Mouse (Mus musculus) spleen, postnatal 14 days (tissue): ENCODE measurements around the gene Scg5.
A peak's percentile ranks its signal among the peaks of the same experiment; 100 is the strongest.

Source experiments
- DNase-seq, 2 experiments: peaks; one replicate each; pipeline ENCODE4 v3.0.0; 2021 to 2022; ENCODE audit warnings: low spot score in 2 of 2

The Scg5 gene

DNA sequence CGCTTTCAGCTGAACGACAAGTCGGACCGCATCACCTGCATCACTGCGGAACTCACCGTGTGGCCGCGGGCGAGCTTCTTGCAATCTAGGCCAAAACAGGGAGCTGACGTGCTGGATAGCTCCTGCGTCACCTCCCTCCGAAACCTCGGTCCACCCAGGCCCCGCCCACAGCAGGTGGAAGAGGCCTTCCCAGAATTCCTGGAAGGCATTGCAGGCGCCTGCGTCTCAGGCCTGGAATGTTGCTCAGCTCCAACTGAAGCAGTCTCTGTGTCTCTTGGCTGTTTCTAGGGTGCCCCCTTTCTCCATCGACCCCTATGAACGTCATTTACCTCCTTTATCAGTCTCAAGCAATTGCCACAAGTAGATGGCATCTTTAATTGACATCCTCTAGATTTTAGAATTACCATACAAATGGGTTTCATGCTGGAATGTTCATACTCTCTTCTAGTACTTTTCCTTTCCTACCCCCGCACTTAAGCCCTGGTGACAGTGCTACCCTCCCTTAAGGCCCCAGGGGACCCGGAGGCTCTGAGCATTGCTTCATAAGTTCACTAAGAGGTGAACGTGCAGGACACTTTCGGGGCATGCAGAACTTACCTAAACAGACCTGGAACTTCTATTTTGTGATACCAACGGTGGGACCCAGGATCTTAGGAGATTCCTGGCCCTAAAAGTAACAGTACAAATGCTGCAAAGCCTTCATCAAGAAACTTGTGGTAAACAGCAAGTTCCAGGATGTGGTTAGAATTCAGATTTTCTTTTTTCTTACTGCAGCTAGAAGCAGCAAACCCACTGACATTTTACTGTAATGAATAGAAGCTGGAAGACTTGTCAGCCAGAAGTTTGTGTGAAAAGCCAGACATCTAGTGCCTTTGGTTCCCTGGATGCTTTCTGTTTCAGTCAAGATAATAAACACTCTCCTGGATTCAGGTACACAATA, at the start of gene Scg5:
TSS of gene Scg5 (minus strand) at position 179 of the 940 bp plus-strand sequence.
- DNase-seq = no peak

DNA sequence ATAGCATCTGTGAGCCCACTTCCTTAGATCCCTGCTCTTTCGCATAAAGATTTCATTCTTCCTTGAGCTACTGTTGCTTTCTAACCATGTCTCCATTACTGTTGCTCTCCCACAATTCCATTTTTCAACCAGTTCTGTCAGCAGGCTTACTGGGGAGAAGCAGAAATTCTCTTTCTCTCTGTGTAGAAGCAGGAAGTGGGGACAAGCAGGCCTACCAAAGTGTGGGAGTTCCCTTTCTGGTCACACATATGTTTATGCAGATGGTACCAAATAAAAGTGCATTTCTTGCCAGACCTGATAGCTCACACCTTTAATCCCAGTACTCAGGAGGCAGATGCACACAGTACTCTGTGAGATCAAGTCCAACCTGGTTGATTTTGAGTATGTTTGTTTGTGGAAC, 41.2 kb upstream of the Scg5 start:
- no peak for DNase-seq

DNA sequence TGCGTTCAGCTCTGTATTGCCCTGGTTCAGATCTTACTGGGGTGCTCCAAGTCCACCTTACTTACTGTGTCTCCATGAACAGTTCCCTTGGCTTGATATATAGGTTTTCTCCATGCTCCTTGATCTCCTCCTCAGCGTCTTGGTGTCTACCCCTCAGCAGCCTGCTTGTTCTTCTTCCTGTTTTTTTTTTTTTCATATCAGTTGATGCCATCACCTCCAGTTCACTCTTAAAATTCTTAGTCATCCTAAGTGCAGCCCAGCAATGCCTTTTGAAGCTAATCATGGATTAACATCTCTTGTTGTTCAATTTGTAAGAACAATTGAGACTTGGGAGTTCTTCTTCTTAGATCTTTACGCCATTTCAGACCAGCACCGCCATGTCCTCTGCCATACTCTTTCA, 39.5 kb upstream of the Scg5 start:
- no peak for DNase-seq

DNA sequence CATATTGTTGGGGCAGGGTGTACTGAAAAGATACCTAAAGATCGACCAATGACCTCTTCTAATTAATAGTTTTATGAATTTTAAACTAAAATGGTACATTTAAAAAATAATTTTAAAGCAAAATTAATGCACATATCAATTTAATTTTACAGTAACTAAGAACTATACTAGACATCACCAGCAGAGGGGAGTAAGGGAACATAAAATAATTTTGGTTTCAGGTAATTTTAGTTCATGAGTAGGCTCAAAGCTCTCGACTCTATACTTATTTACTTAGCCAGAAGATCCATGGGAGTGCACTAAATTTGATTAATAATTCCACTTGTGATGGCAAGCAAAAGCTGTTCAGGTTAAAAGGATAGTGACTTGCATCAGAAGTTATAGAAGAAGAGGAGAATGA, 37.2 kb upstream of the Scg5 start:
- no peak for DNase-seq

DNA sequence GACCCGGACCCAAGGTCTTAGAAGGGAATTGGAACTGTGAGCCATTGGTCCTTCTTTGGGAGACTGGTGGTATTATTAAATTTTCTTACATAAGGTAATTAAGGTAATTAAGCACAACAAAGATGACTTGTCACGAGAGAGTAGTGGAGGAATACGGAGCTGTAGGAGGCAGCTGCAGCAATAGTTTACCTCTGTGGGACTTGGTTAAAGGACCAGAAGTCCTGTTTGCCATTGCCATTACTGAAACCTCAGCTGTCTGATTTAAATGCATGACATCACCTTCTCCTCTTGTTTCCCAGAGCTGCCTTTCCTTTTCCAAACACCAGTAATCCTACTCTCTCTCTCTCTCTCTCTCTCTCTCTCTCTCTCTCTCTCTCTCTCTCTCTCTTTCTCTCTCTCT, 20.2 kb upstream of the Scg5 start:
- DNase-seq = no peak

DNA sequence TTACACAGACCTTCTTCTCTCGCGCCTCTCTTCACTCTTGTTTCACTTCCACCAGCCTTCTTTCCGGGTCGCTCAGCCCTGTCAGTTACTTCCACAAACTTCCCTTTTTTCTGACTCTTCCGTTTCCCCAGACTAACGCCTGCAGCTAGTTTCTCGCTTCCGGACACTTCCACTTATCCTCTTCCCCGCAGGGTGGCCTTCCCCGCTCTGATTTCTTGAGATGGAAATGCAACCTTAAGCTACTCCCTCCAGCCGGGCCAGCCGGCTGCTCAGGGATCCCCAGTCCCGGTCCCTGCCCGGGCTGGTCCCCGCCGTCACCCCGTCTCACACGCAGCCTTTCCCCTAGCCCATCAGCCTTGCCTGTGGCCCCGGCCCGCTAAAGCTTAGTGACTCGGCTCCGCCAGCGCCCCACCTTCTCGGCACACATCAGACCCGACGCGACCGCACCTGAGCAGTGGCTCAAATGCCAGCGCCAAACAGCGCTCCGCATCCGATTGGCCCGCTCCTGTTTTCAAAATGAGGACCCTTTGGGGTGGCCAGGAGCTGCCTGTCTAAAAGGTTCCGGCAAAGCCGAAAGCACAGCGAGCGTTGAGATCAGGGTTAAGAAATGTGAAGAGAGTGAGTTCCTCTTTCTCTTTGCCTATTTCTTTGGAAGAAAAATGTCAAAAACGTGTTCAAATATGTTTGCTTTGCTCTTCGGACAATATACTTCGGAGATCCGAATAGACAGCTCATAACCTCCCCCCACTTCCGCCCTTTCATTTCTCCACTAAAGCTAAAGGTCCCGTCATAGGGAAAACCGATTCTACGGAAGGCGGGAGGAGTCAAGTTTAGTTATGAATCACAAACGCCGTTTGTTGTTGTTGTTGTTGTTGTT, 19.6 kb upstream of the Scg5 start, which contains the start of gene Arhgap11a:
TSS of gene Arhgap11a (minus strand) at position 417 of the 877 bp plus-strand sequence.
- DNase-seq = peak; percentile 84 to 90

DNA sequence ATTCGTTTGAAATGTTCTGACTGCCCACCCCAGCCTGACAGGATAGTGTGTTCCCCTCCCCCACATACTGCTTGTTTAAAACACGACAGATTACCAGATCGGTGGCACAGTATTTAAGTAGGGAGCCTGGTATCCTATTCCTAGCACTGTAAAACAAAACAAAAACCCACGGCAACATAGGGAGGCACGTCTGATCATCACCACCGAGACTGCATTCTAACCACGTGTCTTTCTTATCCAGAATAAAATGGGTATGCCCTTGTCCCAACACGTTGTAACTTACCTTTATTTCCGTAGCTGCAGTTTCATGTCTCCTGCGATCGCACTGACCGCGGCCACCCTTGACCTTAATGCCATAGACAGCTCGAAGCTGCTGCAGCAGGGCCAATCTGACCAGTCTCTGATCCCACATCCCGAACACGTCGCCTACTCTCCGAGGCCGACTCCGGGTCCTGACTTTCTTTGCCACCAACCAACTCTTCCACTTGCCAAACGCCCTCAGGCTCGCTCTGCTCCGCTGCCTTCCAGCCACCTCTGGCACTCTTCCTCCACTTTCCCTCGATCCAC, 18.8 kb upstream of the Scg5 start:
- DNase-seq = peak in 1 of 2 experiments; percentile 16

DNA sequence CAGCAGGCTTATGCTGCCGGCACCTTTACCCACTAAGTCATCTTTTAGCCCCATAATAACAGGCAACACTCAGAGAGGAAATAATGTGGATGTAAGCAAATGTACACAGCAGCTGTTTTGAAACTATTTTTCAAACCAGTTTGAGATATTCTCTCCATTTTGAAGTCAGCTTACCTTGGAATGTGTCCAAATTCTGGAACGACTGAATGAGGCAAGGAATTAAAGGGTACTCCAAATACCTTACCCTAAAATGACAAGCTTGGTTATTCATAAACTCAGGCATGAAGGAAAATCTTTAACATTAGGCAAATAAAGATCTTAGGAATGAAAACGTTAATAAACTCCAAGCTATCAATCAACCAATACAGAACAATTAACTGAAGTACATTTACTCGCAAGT, 16.2 kb upstream of the Scg5 start:
- no peak for DNase-seq

DNA sequence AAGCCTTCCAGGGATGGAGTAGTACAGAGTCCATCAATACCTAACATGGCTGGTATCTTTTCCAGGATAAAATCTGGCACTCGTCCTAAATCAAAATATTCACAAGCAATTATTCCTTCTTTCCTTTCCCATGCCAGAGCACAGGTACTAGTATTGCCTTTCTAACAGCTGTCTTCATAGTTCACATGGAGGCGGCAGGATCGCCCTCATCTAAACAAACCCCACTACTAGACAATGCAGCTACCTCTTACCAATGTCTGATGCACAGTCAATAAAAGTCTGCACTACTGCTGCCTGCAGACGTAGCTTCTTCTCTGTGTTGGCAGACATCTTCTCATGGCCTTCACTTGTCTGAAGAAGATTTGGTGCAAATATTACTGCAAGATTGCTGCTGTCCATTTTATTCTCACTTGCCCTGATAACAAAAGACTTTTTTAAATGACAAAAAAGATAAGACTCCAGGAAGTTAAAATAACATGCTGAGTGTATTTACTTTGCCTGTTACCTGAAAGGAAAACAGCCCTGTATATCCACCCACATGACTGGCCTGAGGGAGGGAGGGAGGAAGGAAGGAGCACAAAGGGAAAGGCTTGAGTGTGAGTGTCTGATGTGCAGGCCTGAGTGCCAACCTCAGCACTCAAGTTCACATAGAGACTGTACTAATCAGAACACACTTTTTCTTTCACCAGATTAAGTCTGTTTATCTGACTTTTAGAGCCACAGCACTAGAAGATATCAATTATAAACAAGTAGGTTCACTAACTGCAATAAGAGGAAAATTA, 12.9 kb upstream of the Scg5 start:
- no peak for DNase-seq

DNA sequence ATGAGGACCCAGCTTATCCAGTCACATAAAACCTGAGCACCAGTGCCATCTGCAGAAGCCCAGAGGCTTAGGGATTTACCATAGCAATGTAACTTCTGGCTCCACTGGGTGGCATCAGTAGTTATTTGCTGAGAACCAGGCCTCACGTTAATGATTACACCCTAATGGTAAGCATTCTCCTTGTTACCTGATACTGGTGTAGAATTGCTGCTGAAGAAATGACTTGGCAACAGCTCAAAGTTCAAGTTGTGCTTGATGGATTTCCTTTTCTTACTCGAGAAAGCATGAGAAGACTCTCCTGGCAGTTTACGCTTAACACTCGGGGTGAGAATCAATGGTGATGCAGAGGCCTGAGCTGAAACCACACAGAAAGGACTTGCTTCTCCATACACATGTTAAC, 10.6 kb upstream of the Scg5 start:
- DNase-seq = no peak

DNA sequence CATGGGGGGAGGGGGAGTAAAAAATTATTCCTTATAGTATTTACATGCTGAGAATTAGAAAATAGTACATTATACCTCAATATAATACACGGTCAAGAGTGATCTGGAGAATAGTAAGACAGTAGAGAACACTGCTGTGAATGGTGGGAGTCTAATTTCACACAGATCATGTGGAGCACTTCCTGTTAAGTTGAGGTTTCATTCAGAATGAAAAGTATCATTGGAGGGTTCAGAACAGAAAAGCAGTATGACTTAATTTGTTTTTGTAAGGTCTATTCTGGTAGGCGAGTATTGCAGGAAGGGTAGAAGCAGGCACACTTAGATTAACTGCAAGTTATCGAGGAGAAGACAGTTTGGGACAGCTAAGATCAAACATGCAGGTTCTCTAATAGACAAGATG, 6.3 kb upstream of the Scg5 start:
- no peak for DNase-seq

DNA sequence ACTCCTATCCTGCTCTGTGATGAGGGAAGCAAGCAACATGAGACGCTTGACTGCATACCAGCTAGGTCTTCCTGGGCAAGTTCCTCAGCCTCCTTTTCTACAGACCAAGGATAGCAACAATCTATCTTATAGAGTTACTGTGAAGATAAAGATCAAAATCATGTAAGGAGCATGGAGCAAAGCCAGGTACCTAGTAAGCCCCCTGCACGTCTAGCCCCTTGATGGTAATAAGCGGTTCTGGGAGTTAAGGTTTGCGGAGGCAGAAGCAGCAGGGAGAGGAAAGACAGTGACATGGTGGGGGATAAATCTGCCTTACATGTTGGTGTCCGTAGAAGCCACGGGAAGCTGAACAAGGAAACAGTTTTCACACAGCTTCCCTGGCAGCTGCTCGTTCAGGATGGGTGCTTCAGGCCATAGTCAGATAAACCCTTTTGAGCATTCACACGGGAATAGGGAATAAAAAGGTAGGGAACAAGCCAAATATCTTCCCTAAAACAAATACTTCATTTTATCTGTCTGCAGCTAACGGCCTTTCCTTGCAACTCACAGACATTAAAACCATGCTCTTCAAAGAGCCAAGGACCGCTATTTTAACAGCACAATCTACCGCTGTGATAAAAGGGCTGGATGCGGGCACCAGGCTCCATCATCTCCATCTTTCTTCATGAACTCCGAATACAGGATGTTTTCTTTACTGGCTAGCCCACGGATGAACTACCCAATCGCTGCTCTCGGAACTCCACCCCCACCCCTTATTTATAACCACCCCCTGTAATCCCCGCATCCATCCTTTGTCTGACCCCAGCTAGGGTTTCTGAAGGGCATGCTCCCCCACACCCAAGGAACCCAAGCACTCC, 607 bp downstream of the Scg5 start:
- DNase-seq = no peak

DNA sequence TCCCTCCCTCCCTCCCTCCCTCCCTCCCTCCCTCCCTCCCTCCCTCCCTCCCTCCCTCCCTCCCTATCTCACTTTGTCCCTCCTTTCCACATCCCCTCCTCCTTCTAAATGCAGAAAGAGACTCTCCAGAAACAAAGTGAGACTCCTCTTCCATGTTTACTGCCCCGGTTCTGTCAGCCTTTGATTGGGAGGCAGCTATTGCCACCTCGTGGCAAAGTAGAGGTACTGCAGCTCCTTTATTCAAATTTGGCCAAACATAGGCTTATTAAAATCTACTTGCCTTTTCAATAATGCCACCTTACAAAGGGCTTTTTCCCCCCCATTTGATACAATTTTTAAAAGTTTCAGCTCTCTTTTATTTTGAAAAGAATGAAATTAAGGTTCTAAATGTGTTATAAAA, 5.0 kb downstream of the Scg5 start:
- DNase-seq = no peak

DNA sequence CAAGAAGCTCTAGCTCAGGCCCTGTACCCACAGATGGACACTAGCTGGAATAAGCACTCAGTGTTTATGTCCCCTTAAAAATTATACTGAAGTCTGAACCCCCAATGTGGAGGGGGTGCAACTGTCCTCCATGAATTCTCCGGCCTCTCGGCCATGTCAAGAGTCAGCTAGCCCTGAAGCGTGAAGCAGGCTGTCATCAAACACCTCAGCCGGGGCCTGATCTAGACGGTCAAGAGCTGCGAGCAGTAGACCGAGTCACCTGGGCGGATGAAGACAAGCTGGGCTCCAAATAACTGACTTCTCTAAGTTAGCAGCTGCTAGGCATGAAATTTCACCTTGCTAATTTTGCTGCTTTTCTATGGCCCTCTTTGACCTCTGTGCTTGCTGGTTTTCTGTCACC, 6.6 kb downstream of the Scg5 start:
- no peak for DNase-seq

DNA sequence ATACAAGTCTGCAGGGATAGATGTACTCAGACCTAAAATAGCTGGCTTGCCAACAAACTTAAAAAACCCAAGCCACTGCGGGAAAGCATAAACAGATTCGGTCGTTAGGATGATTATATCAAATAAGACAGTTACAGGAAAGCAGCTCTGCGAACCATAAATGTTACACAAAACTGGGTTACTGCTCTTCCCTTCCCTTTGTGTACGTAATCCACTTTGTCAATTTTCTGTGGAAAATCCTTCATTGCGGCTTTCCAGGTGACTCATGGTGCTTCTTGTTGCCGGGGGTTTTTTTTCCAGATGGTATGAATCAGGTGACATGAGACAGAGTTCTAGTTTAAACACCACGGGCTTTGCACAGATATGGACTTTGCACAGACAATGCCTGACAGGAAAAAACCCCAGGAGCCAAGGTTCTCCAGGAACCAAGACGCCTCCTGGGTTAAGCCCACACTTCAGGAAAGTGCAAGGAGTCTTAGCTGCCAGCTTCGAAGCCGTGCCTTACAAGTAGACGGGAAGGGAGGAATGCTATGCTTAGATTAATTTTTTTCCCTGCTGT, 7.7 kb downstream of the Scg5 start:
- no peak for DNase-seq

DNA sequence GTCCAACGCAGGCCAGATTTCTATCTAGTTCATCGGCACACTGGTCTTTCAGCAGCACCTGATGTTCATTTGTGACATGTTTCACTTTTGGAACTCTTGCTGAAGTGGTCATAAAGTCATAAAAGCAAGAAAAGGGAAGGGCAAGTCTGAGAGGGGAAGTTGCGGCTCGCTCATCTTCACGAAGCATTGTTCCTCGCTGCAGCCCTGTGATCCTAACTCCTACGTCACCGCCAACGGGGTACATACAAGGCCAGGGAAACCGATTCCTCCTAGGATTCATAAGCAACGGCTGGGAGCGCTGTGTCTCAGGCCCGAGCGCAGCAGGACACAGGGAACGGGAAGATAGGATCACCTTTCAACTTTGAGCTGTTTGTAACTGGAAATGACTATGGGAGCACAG, 8.8 kb downstream of the Scg5 start:
- DNase-seq = no peak

DNA sequence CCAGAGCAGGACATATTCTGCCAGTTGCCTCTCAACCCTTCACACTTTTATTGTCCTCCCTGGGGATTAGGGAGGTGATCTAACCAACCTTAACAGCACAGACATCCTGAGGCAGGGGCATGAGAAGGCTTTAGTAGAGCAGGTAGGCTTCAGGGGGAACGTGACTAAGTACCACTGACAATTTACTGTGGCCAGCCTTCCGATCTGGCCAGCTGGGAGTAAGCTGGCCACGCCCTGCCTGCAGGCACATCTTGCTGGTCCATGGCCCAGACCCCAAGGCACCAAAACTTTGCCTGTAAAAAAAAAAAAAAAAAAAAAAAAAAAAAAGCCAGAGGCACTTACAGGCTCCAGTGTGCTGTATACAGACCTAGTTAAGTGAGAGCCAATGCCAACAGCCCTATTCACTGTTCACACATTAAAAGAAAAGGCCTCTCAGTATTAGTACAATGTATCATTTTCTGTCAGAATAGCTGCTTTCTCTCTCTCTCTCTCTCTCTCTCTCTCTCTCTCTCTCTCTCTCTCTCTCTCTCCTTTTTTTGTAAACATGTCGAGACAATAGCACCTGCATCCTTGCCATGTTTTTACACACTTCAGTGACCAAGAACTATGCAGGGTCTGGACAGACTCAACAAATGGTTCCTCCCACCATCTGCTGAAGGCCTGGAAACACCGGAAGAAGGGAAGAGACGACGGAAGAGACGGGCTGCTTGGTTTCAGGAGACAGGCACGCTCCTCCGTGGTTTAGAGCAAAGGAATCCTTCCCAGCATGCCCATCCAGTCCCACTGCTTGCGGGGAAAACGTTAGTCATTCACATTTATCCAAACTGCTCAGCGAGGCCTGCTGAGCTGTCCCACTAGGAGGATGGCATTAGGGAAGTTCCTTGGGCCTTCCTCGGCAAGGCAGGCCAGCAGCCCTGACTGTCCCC, 11.0 kb downstream of the Scg5 start:
- no peak for DNase-seq

DNA sequence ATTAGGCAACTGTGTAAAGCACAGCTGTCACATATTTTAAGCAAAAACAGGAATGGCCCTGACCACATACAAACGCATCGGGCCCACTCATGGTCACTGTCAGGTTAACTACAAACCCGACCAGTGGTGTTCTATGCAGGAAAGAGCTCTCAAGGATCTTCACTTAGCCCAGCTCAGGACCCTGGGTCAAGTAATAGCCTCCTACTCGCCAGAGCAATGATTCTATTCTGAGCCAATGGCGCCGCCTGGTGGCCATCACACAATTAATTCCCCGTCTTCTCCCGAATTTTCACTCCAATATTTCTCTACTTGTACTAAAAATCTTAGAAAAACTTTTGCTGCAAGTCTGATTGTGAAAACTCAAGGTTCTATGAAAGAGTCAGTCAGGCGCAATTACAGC, 21.3 kb downstream of the Scg5 start:
- peak in 1 of 2 experiments; percentile 23 for DNase-seq
